Mouse (Mus musculus) ES-E14 (cell line): ENCODE data around the gene Fkbp1b. TPM values are rescaled to one million over a fixed set of nuclear protein-coding genes. Genes with fewer than 3 reads are reported as not detected.

Source experiments
- DNase-seq: peaks from one replicate; pipeline ENCODE4 v3.0.0-alpha.2; 2013; ENCODE audit warnings: low read depth, low spot score
- H3K27ac ChIP-seq: 2 replicates; pipeline ENCODE4 v1.5.1; 2012; ENCODE audit warnings: low read depth, mild to moderate bottlenecking, low read length, moderate library complexity, mixed read lengths; ENCODE audit not compliant: poor library complexity, insufficient read depth, severe bottlenecking
- H3K36me3 ChIP-seq: 2 replicates; pipeline ENCODE4 v1.6.1; 2012; ENCODE audit warnings: mild to moderate bottlenecking, low read length, moderate library complexity, mixed read lengths; ENCODE audit not compliant: control insufficient read depth, poor library complexity, insufficient read depth, severe bottlenecking
- H3K4me1 ChIP-seq, 2 experiments: fragments of 150-350 bp in 1 of 2; sonication (generic) in 1 of 2; 2 replicates each; pipeline ENCODE4 v1.6.1; 2012; ENCODE audit warnings: low read length in 2 of 2, mild to moderate bottlenecking in 1 of 2, mixed read lengths in 1 of 2; ENCODE audit not compliant: control insufficient read depth in 2 of 2, insufficient read depth in 2 of 2, poor library complexity in 1 of 2
- H3K4me3 ChIP-seq, 2 experiments: fragments of 150-350 bp in 1 of 2; sonication (generic) in 1 of 2; 2 replicates each; pipeline ENCODE4 v1.5.1; 2012; ENCODE audit warnings: low read length in 2 of 2, low read depth in 1 of 2, mild to moderate bottlenecking in 1 of 2, mixed read lengths in 1 of 2; ENCODE audit not compliant: insufficient read depth in 1 of 2, poor library complexity in 1 of 2, severe bottlenecking in 1 of 2
- H3K9ac ChIP-seq: 2 replicates; pipeline ENCODE4 v1.6.1; 2012; ENCODE audit warnings: low read depth, mild to moderate bottlenecking, low read length, mixed read lengths; ENCODE audit not compliant: poor library complexity, insufficient read depth, severe bottlenecking
- H3K9me3 ChIP-seq: fragments of 150-350 bp; sonication (generic); 2 replicates; pipeline ENCODE4 v1.6.1; 2012; ENCODE audit warnings: low read depth, mild to moderate bottlenecking, low read length; ENCODE audit not compliant: control insufficient read depth, insufficient read depth
- CHD2 ChIP-seq: IDR thresholded peaks from 2 replicates; pipeline ENCODE4 v1.6.1; 2014; ENCODE audit warnings: mild to moderate bottlenecking, low read depth, low read length, inconsistent platforms
- HCFC1 ChIP-seq: IDR thresholded peaks from 2 replicates; pipeline ENCODE4 v1.6.1; 2012; ENCODE audit warnings: low read length, inconsistent platforms, borderline replicate concordance; ENCODE audit not compliant: insufficient read depth
- MAFK ChIP-seq: IDR thresholded peaks from 2 replicates; pipeline ENCODE4 v1.6.1; 2014; ENCODE audit warnings: mild to moderate bottlenecking, low read depth, low read length, inconsistent platforms; ENCODE audit not compliant: insufficient read depth
- ZC3H11A ChIP-seq: IDR thresholded peaks from 2 replicates; pipeline ENCODE4 v1.6.1; 2012; ENCODE audit warnings: low read depth, mild to moderate bottlenecking, inconsistent platforms, low read length, borderline replicate concordance
- ZNF384 ChIP-seq: IDR thresholded peaks from 2 replicates; pipeline ENCODE4 v1.6.1; 2012; ENCODE audit warnings: low read depth, low read length, inconsistent platforms
- in situ Hi-C, 2 experiments: fragments of 600-800 bp; cut with MboI; formaldehyde crosslinking; loops; one replicate each; pipeline ENCODE4 v1.15.1; 2025; ENCODE audit warnings: low sequenced_read_pairs in 2 of 2, inconsistent platforms in 1 of 2; ENCODE audit not compliant: unreplicated experiment in 2 of 2
- total RNA-seq: library from RNA; depleted of rRNA; stranded (reverse); fragments of 300-350 nt; gene quantifications from 2 replicates; pipeline ENCODE4 v1.2.3, GENCODE M21; 2012

The Fkbp1b gene
- total RNA-seq, 1 experiment, result 4.1 TPM

DNA sequence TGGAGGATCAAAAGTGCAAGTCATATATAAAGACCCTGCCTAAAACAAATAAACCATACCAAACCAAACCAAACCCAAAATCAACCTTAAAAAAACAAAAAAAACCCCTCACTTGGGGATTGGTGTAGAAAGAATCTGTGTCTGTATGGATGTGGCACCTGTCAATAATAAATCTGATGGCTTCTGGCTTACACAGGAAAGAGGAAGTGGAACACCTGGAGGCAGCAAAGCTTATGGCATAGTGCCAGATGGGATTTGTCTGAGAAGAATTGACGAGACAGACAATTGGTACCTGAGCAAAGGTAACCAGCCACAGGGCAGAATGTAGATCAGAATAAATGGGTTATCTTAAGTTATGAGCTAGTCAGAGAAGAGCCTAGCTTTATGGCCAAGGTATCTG, 43.7 kb upstream of the Fkbp1b start:
- H3K4me1 ChIP-seq, result no peaks in the 10 kb centered on the region
- no peak for DNase-seq
- H3K4me3 ChIP-seq, result no peak overlapping the region
- TF ChIP-seq MAFK (no peak), ZNF384 (no peak), CHD2 (no peak), ZC3H11A (no peak), HCFC1 (no peak)
- no peaks in the 10 kb centered on the region for H3K9me3 ChIP-seq
- peaks cover 18% of the 10 kb centered on the region for H3K36me3 ChIP-seq
- in situ Hi-C loops, result no loop called here
- H3K9ac ChIP-seq, result no peak overlapping the region
- H3K27ac ChIP-seq, result no peak overlapping the region

DNA sequence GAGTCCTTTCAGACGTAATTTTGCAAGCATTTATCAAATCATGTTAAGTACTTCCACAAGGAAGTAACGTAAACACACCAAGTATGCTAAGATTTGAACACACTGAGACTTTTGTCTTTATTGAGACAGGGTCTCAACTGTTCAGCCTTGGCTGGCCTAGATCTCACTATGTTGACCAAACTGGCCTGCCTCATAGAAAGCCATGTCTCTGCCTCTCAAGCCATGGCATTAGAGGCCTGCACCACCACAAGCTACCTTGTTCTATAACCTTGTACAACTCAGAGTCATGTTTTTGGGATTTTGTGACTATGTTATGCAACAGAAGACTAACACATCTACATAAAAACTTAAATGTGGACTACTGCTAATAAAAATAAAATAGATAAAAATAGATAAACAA, 40.7 kb upstream of the Fkbp1b start:
- Histone ChIP-seq H3K4me1 (no peaks in the 10 kb centered on the region; a peak in 1 of 4 replicates), H3K27ac (no peak overlapping the region), H3K36me3 (peaks cover 16% of the 10 kb centered on the region), H3K9me3 (no peaks in the 10 kb centered on the region), H3K9ac (no peak overlapping the region), H3K4me3 (no peak overlapping the region)
- in situ Hi-C loops, result no loop called here
- TF ChIP-seq ZNF384 (no peak), ZC3H11A (no peak), HCFC1 (no peak), CHD2 (no peak), MAFK (no peak)
- DNase-seq, result no peak

GRCm38 (mm10) chr12:4879048-4879447, 37.7 kb upstream of the Fkbp1b start:
- in situ Hi-C loops, result no loop called here
- Histone ChIP-seq H3K9ac (no peak overlapping the region), H3K36me3 (peaks cover 10% of the 10 kb centered on the region), H3K4me3 (no peak overlapping the region), H3K27ac (no peak overlapping the region), H3K9me3 (no peaks in the 10 kb centered on the region), H3K4me1 (peaks cover 0 to 6% of the 10 kb centered on the region in 2 experiments; a peak in 2 of 4 replicates)
- DNase-seq, result no peak
- TF ChIP-seq HCFC1 (no peak), ZC3H11A (0 out of 2 replicates have a peak, but pooled peaks have one; percentile 24)

DNA sequence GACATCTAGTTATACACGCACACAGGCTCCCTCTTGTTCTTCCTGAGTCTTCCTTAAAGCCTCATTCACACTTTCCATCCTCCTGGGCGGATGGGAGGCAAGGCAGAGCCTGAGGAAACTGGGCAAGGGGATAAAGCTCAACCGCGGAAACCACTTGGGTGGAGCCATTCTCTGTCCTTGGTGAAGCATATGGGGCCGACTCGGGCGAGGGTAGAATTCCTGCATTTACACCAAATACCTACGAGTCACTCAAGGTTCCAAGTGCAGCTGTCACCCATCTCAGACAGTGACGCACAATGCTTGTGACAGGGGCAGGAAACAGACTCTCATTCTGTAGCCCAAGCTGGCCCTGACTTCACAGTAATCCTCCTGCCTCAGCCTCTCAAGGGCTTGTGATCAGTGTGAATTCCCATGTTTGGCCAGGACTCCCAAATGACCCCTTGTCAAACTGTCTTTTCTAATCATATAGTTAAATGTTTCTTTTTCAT, 36.9 kb upstream of the Fkbp1b start:
- H3K4me3 ChIP-seq, result no peak overlapping the region
- H3K4me1 ChIP-seq, result peaks cover 0 to 8% of the 10 kb centered on the region in 2 experiments; a peak in 2 of 4 replicates
- in situ Hi-C loops, result no loop called here
- no peaks in the 10 kb centered on the region for H3K9me3 ChIP-seq
- TF ChIP-seq ZC3H11A (no peak), CHD2 (no peak), HCFC1 (no peak), ZNF384 (no peak), MAFK (no peak)
- peaks cover 10% of the 10 kb centered on the region for H3K36me3 ChIP-seq
- no peak for DNase-seq
- H3K9ac ChIP-seq, result no peak overlapping the region
- H3K27ac ChIP-seq, result no peak overlapping the region

DNA sequence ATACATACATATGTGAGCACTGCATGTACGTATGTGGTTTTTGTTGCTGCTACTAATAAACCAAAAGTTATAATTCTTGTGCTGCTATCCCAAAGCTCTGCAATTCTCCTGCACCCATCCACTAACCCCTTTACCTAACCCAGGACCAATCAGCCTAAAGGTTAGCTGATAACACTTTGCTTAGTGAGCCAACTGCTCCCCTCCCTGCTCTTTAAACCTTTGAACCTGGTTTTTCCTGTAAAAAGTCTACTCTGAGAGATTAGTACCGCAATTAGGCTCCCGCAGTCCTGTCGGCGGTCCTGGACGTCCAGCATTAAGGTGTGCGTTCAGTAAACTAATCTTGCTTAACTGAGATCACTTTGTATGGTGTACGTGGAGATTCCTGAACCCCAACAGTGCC, 34.2 kb upstream of the Fkbp1b start:
- no peak overlapping the region for H3K4me3 ChIP-seq
- H3K4me1 ChIP-seq, result peaks cover 0 to 8% of the 10 kb centered on the region in 2 experiments; a peak in 2 of 4 replicates
- H3K9me3 ChIP-seq, result no peaks in the 10 kb centered on the region
- in situ Hi-C loops, result no loop called here
- no peak for DNase-seq
- H3K9ac ChIP-seq, result no peak overlapping the region
- H3K27ac ChIP-seq, result no peak overlapping the region
- H3K36me3 ChIP-seq, result no peaks in the 10 kb centered on the region
- no peak for TF ChIP-seq ZC3H11A
- no peak for TF ChIP-seq MAFK
- no peak for TF ChIP-seq CHD2
- TF ChIP-seq ZNF384, result no peak
- TF ChIP-seq HCFC1, result no peak
